Mouse (Mus musculus): Measurements from ENCODE around the gene Kirrel.

The Kirrel gene

GRCm38 (mm10) chr3:87038500-87038899 is 136.0 kb downstream of the Kirrel start:
- in situ Hi-C loops (cut with MboI; ENCODE audit: low pct_unique_long_range_greater_than_20kb in 1 of 2, low sequenced_read_pairs in 2 of 2, unreplicated experiment in 1 of 2), result loop anchor here (10.0 kb wide), 2 partner anchors 456 to 466 kb away; no protein-coding TSS in a partner anchor

GRCm38 (mm10) chr3:87034061-87034460 is 140.5 kb downstream of the Kirrel start:
- in situ Hi-C loops (cut with MboI; ENCODE audit: low pct_unique_long_range_greater_than_20kb in 1 of 2, low sequenced_read_pairs in 2 of 2, unreplicated experiment in 1 of 2), result loop anchor here (10.0 kb wide), 2 partner anchors 461 to 471 kb away; no protein-coding TSS in a partner anchor

GRCm38 (mm10) chr3:87033357-87033756 is 141.2 kb downstream of the Kirrel start:
- in situ Hi-C loops (cut with MboI; ENCODE audit: low pct_unique_long_range_greater_than_20kb in 1 of 2, low sequenced_read_pairs in 2 of 2, unreplicated experiment in 1 of 2), result loop anchor here (10.0 kb wide), 2 partner anchors 461 to 471 kb away; no protein-coding TSS in a partner anchor

GRCm38 (mm10) chr3:87030855-87031254 is 143.7 kb downstream of the Kirrel start:
- in situ Hi-C loops (cut with MboI; ENCODE audit: low pct_unique_long_range_greater_than_20kb in 1 of 2, low sequenced_read_pairs in 2 of 2, unreplicated experiment in 1 of 2), result loop anchor here (10.0 kb wide), 2 partner anchors 464 to 474 kb away; no protein-coding TSS in a partner anchor
